Mouse (Mus musculus) megakaryocyte-erythroid progenitor cell, adult 5 weeks (primary cell): ENCODE data around the gene Ltb4r2. TPM values are rescaled to one million over a fixed set of nuclear protein-coding genes. Genes with fewer than 3 reads are reported as not detected.

Experiments used
- polyA plus RNA-seq: library from polyadenylated mRNA; stranded (reverse); fragments of >175 nt; gene quantifications from 2 replicates; pipeline ENCODE4 v1.2.3, GENCODE M21; 2012

Ltb4r2 gene
- polyA plus RNA-seq, result 0.83 and 1.1 TPM in 2 replicates

DNA sequence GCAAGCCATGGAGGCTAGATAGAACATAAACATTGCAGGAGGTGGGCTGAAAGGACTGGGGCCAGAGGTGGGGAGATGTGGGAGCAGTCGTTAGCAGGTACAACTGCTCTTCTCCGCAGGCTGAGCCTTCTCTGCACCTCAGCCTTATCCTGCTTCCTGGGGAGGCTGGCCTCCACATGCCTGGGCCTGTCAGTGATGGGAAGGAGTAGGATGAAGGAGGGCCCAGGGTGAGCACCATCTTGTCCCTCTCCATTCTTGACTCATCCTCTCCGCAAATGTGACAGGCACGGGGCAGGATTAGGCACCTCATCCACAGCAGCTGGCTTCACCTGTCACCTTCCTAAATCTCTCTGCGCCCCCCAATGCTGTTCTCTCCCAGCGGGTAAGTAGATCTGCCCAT is at the start of gene Ltb4r2:
Gene Ltb4r2 (plus strand): TSS at position 266 of the 400 bp plus-strand sequence.

DNA sequence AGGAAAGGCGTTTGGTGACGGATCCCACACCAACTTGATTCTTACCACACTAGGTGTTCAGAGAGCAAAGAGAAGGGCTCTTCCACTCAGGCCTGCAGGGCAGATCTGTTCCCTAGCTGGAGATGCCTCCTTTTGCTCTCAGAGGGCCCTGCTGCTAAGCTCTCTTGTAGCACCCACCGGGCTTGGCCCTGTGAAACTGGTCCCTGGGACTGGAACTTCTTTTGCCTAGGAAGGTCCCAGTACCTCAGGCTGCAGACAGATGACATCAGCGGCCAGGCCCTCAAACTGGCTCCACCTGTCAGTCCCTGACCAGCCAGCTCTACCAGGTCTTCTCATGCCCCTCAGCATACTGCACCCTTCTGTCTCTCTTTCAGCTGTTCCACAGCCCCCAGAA is 47.5 kb upstream of the Ltb4r2 start, which contains the start of gene Tgm1:
Gene Tgm1 (minus strand): TSS at position 198 of the 394 bp plus-strand sequence.

DNA sequence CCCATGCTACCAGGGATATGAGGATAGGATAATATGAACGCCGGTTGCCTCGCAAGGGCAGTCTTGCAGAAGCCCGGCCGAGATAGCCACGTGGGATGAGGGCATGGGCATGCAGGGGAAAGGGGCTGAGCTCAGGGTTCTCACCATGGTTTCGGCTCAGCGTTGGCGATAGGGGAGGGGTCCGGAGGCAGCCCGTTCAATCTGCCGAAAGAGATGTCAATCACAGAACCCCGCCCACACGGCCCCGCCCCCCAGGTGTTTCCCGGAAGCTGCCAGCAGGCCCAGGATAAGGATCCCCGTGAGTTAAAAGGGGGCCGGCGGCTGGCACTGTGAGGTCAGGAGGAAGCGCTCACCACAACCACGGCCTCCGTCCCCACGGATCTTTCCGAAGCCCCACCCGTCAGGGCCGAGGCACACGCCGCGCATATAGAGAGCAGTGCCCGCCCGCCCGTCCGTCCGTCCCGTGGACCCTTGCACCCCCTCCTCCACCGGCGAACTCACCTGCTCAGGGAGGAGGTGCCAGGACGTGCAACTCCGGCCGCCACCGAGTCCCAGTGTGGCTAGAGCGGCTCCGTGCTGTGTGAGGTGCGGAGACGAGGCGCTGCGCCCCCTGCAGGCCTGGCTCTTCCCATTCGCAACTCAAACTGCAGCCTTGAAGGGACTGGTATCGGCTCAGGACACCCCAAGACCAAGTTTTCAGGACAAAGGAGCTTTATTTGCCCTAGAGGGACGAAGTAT is 39.4 kb upstream of the Ltb4r2 start, which contains the start of gene Rabggta:
Gene Rabggta (minus strand): TSS at position 564 of the 738 bp plus-strand sequence.

DNA sequence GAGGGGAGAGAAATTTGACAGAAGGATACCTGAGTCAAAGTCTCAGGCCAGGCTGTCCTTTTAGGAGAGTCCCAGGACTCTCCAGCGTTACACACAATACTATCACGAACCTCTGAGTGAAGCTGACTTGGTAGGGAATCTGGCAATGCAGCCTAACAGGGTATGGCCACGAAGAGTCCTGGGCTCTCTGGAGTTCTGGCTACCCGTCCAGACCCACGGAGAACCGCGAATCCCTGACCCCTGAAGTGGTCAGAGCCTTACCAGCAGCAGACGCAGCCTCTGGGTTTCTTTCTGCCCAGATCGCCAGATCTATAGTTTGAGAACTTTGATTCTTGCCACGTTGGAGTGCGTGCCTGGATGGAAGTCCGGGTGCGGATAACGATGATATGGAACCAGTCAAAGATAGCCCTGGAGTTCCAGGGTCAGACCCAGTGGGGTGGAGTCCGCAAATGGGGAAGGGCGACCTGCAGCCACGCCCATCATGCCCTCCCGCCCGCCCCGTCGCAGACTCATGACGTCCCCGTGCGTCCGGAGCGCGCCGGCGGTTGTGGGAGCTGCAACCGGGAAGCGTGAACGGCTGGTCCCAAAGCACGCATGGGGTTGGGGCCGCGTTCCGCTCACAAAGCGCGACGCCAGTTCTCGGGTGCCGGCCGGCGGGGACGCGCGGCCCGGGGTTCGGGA is 15.9 kb upstream of the Ltb4r2 start, which contains the start of the genes Dhrs1 and Nop9:
Gene Dhrs1 (minus strand): TSS at position 511 of the 681 bp plus-strand sequence.
Gene Nop9 (plus strand): TSS at position 514 of the 681 bp plus-strand sequence.

DNA sequence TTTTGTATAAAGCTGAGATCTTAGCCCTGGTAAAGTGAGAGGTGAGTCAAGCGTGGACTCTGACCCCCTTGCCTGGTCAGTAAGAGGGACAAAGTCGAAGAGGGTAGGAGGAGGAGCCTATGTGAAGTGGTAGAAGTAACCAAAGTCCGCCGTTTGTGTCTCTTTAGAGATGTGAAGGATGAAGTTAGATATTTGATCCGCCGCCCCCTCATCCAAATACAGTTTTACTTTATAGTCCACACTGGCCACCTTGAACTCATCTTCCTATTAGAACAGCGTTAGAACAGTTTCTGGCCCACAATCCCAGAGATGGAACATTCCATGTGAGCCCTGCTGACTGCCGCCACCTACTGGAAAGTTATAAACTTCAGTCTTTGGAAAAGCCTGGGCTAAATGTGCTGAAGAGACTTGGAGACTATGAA is 2.9 kb upstream of the Ltb4r2 start, which contains the start of gene Cideb:
Gene Cideb (minus strand): TSS at position 96 of the 422 bp plus-strand sequence.

DNA sequence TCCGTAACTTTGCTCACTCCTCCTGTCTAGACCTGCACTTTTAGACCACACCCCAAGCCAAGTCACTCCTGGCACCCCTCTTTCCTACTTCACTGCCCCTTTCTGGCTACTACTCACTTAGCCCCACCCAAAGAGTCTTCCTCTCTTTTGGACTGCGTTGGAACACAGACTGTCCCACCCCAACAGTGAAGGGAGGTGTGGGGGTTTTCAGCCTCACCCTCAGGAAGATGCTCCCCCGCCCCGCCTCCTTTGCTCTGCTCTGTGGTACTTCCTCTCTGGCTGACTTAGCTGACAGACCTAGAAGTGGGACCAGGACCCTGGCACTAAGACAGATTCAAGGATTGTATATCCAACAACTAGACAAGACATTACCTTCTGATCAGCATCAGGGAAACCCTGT is 4.5 kb downstream of the Ltb4r2 start, which contains the start of gene Ltb4r1:
Gene Ltb4r1 (plus strand): TSS at position 267 of the 400 bp plus-strand sequence.

DNA sequence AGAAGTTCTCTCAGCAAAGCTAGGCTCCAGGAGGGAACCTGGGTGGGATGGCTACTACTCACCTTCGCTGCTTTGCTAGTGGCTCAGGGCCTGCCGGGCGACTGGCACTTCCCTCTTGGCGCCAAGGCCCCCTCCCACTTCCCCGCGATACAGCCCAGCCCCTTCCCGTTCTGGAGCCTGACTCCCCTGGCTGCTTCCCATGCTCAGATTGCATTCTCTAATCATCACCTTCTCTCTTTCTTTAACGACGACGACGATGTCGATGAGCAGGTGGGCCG is 22.7 kb downstream of the Ltb4r2 start, which contains the start of gene Adcy4:
Gene Adcy4 (minus strand): TSS at position 138 of the 278 bp plus-strand sequence.

DNA sequence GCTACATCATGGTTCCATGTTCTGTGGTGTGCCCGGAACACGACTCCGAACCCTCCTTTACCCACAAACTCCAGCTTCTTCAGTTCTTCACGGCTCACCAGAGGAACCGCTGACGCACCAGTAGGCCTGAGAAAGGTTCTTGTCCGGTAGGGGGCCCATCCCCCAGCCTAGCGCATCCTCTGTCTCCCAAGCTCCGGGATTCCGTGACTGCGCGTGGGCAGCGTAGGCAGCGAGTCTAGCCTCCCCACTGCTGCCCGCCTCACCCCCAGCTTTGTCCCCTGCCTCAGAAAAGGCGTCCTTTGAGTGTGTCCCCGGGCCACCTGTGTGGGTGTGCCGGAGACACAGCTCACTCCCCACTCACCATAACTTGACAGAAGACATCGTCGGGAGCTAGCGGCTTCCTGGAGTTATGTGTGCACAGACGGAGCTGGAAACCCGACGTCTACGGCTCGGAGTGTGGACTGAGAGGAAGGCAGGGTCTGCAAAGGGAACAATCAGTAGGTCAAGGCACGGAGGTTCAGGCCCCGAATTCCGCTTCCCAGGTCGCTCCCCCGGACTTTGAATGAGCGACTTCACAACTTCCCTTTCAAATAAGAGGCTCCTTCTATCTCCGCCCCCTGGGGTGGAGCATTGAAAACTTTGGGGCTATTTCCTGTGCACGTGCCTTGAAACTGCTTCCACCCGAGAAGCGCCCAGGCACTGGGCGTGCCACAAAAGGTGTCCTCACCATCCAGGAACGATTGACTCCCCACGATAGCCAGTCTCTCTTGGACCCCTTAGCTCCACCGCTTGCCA is 27.2 kb downstream of the Ltb4r2 start, which contains the start of gene Ripk3:
Gene Ripk3 (minus strand): TSS at position 610 of the 795 bp plus-strand sequence.

Other genes with a start within 250 kb of the Ltb4r2 start
- gene Nrl, start 236.4 kb upstream of the Ltb4r2 start, polyA plus RNA-seq, result not detected in 2 replicates
- 86.4 and 95.5 TPM in 2 replicates for gene Pck2, start 221.2 kb upstream of the Ltb4r2 start, polyA plus RNA-seq
- gene Dcaf11, start 201.4 kb upstream of the Ltb4r2 start, polyA plus RNA-seq, result 55.9 and 75.4 TPM in 2 replicates
- 0.47 and 0.96 TPM in 2 replicates for gene A730061H03Rik, start 201.0 kb upstream of the Ltb4r2 start, polyA plus RNA-seq
- 0.60 and 1.2 TPM in 2 replicates for gene Fitm1, start 185.8 kb upstream of the Ltb4r2 start, polyA plus RNA-seq
- 244 and 281 TPM in 2 replicates for gene Psme1, start 183.3 kb upstream of the Ltb4r2 start, polyA plus RNA-seq
- gene Emc9, start 176.1 kb upstream of the Ltb4r2 start, polyA plus RNA-seq, result 8.4 and 8.5 TPM in 2 replicates
- gene Psme2, start 170.3 kb upstream of the Ltb4r2 start, polyA plus RNA-seq, result 82.1 TPM in 2 replicates
- gene Rnf31, start 169.7 kb upstream of the Ltb4r2 start, polyA plus RNA-seq, result 31.2 and 32.0 TPM in 2 replicates
- gene Irf9, start 157.9 kb upstream of the Ltb4r2 start, polyA plus RNA-seq, result 88.9 and 109 TPM in 2 replicates
- gene Rec8, start 143.4 kb upstream of the Ltb4r2 start, polyA plus RNA-seq, result 18.2 and 29.4 TPM in 2 replicates
- gene Ipo4, start 125.5 kb upstream of the Ltb4r2 start, polyA plus RNA-seq, result 62.9 and 90.9 TPM in 2 replicates
- 1.4 and 1.5 TPM in 2 replicates for gene Gm49378, start 123.5 kb upstream of the Ltb4r2 start, polyA plus RNA-seq
- gene Tm9sf1, start 117.6 kb upstream of the Ltb4r2 start, polyA plus RNA-seq, result 19.0 and 19.4 TPM in 2 replicates
- gene Tssk4, start 111.2 kb upstream of the Ltb4r2 start, polyA plus RNA-seq, result 0.07 TPM in 1 of 2 replicates, not detected in the other
- 13.6 and 17.8 TPM in 2 replicates for gene Mdp1, start 100.9 kb upstream of the Ltb4r2 start, polyA plus RNA-seq
- 23.9 and 24.7 TPM in 2 replicates for gene Gmpr2, start 89.5 kb upstream of the Ltb4r2 start, polyA plus RNA-seq
- gene Nedd8, start 89.3 kb upstream of the Ltb4r2 start, polyA plus RNA-seq, result 102 and 110 TPM in 2 replicates
- gene Tinf2, start 79.6 kb upstream of the Ltb4r2 start, polyA plus RNA-seq, result 31.6 and 41.8 TPM in 2 replicates
- gene Tgm1, start 47.5 kb upstream of the Ltb4r2 start, polyA plus RNA-seq, result 4.6 and 5.6 TPM in 2 replicates
- 30.6 and 31.0 TPM in 2 replicates for gene Rabggta, start 39.2 kb upstream of the Ltb4r2 start, polyA plus RNA-seq
- gene Dhrs1, start 15.7 kb upstream of the Ltb4r2 start, polyA plus RNA-seq, result 3.9 and 5.5 TPM in 2 replicates
- 30.4 and 53.0 TPM in 2 replicates for gene Nop9, start 15.7 kb upstream of the Ltb4r2 start, polyA plus RNA-seq
- 0.31 and 0.45 TPM in 2 replicates for gene Cideb, start 3.0 kb upstream of the Ltb4r2 start, polyA plus RNA-seq
- gene Ltb4r1, start 4.5 kb downstream of the Ltb4r2 start, polyA plus RNA-seq, result 33.3 and 45.8 TPM in 2 replicates
- gene Adcy4, start 22.7 kb downstream of the Ltb4r2 start, polyA plus RNA-seq, result 0.09 and 0.10 TPM in 2 replicates
- 63.9 and 71.4 TPM in 2 replicates for gene Ripk3, start 27.4 kb downstream of the Ltb4r2 start, polyA plus RNA-seq
- 0.15 and 0.40 TPM in 2 replicates for gene Nfatc4, start 61.7 kb downstream of the Ltb4r2 start, polyA plus RNA-seq
- 4.9 and 6.6 TPM in 2 replicates for gene Nynrin, start 92.6 kb downstream of the Ltb4r2 start, polyA plus RNA-seq
- gene Cbln3, start 123.0 kb downstream of the Ltb4r2 start, polyA plus RNA-seq, result 0.09 and 0.34 TPM in 2 replicates
- 10.5 and 16.6 TPM in 2 replicates for gene Khnyn, start 123.5 kb downstream of the Ltb4r2 start, polyA plus RNA-seq
- 10.6 and 15.2 TPM in 2 replicates for gene Sdr39u1, start 138.9 kb downstream of the Ltb4r2 start, polyA plus RNA-seq
- 0.06 TPM in 1 of 2 replicates, not detected in the other for gene Cma1, start 183.2 kb downstream of the Ltb4r2 start, polyA plus RNA-seq
- gene Cma2, start 189.6 kb downstream of the Ltb4r2 start, polyA plus RNA-seq, result not detected in 2 replicates